Mouse (Mus musculus) neutrophil, adult 59 days (primary cell): Measurements from ENCODE around the gene Kank2. TPM values are rescaled to one million over a fixed set of nuclear protein-coding genes. Genes with fewer than 3 reads are reported as not detected.

Experiments used
- total RNA-seq, 2 experiments: library from RNA; stranded (reverse); gene quantifications; 1 replicate in 1 of 2; 2 replicates in 1 of 2; pipeline ENCODE4 v1.2.4; 2023

The Kank2 gene
- total RNA-seq = under 1 TPM; 0.36 to 0.60 TPM

GRCm38 (mm10) chr9:21798345-21799009, at the start of gene Kank2:
Gene Kank2, minus strand, starts transcription at chr9:21798744.

GRCm38 (mm10) chr9:21835258-21835912, 36.8 kb upstream of the Kank2 start, which contains the start of gene Angptl8:
Gene Angptl8, plus strand, starts transcription at chr9:21835510.

GRCm38 (mm10) chr9:21760155-21761088, 38.1 kb downstream of the Kank2 start, which contains the start of gene Spc24:
Gene Spc24, minus strand, starts transcription at chr9:21760303.

GRCm38 (mm10) chr9:21723377-21724146, 75.0 kb downstream of the Kank2 start, which contains the start of gene Ldlr:
Gene Ldlr, plus strand, starts transcription at chr9:21723483.

Other genes with a start within 250 kb of the Kank2 start
- gene Timm29, start 206.0 kb downstream of the Kank2 start, total RNA-seq = 10 to 100 TPM; 16.7 to 18.6 TPM
- gene Yipf2, start 205.9 kb downstream of the Kank2 start, total RNA-seq = 1 to 10 TPM; 8.8 to 9.3 TPM
- 10 to 100 TPM; 52.3 to 63.5 TPM for gene Smarca4, start 182.6 kb downstream of the Kank2 start, total RNA-seq
- 10 to 100 TPM; 61.6 to 79.5 TPM for gene Ldlr, start 75.3 kb downstream of the Kank2 start, total RNA-seq
- 10 to 100 TPM; 26.1 to 36.9 TPM for gene Spc24, start 38.4 kb downstream of the Kank2 start, total RNA-seq
- gene Angptl8, start 36.8 kb upstream of the Kank2 start, total RNA-seq = not detected
- 1 to 10 TPM; 1.6 to 2.4 TPM for gene Dock6, start 53.9 kb upstream of the Kank2 start, total RNA-seq
- gene Rab3d, start 119.4 kb upstream of the Kank2 start, total RNA-seq = 100 to 1,000 TPM; 172 to 188 TPM
- 1 to 10 TPM; 1.3 TPM for gene Ccdc159, start 128.7 kb upstream of the Kank2 start, total RNA-seq
- gene Tmem205, start 128.8 kb upstream of the Kank2 start, total RNA-seq = 10 to 100 TPM; 16.9 to 18.5 TPM
- gene Plppr2, start 138.3 kb upstream of the Kank2 start, total RNA-seq = 1 to 10 TPM; 1.0 TPM
- gene Swsap1, start 157.0 kb upstream of the Kank2 start, total RNA-seq = 1 to 10 TPM; 3.6 to 5.4 TPM
- gene Epor, start 164.8 kb upstream of the Kank2 start, total RNA-seq = 1 to 10 TPM; 3.4 to 8.7 TPM
- gene Rgl3, start 190.7 kb upstream of the Kank2 start, total RNA-seq = not detected
- gene Ccdc151, start 203.9 kb upstream of the Kank2 start, total RNA-seq = not detected
- gene Prkcsh, start 204.1 kb upstream of the Kank2 start, total RNA-seq = 10 to 100 TPM; 53.0 to 58.7 TPM